Mouse (Mus musculus) stomach, embryonic 15.5 days (tissue): Measurements from ENCODE around the gene Rab4b. TPM values are rescaled to one million over a fixed set of nuclear protein-coding genes. Genes with fewer than 3 reads are reported as not detected.
A peak's percentile ranks its signal among the peaks of the same experiment; 100 is the strongest.

ENCODE experiments used
- ATAC-seq: fragments of 200-750 bp; cut with Nextera tagmentation; 2 replicates; pipeline ENCODE4 v1.8.0; 2017; ENCODE audit warnings: low read depth, moderate number of reproducible peaks, moderate TSS enrichment; ENCODE audit not compliant: insufficient read depth, low FRiP score
- H3K27ac ChIP-seq: fragments of 300-500 bp; sonication (generic); 2 replicates; pipeline ENCODE4 v1.5.1; 2015; ENCODE audit warnings: mild to moderate bottlenecking, inconsistent platforms
- H3K27me3 ChIP-seq: fragments of 300-500 bp; sonication (generic); replicated peaks from 2 replicates; pipeline ENCODE4 v1.6.1; 2015; ENCODE audit warnings: inconsistent platforms
- H3K36me3 ChIP-seq: fragments of 300-500 bp; sonication (generic); 2 replicates; pipeline ENCODE4 v1.6.1; 2015; ENCODE audit warnings: inconsistent platforms
- H3K4me1 ChIP-seq: fragments of 300-500 bp; sonication (generic); 2 replicates; pipeline ENCODE4 v1.6.1; 2015; ENCODE audit warnings: inconsistent platforms
- H3K4me2 ChIP-seq: fragments of 300-500 bp; sonication (generic); 2 replicates; pipeline ENCODE4 v1.6.1; 2015; ENCODE audit warnings: mild to moderate bottlenecking, inconsistent platforms
- H3K4me3 ChIP-seq: fragments of 300-500 bp; sonication (generic); replicated peaks from 2 replicates; pipeline ENCODE4 v1.5.1; 2015; ENCODE audit warnings: inconsistent platforms
- H3K9ac ChIP-seq: fragments of 300-500 bp; sonication (generic); 2 replicates; pipeline ENCODE4 v1.6.1; 2015; ENCODE audit warnings: inconsistent platforms
- H3K9me3 ChIP-seq: fragments of 300-500 bp; sonication (generic); 2 replicates; pipeline ENCODE4 v1.6.1; 2016; ENCODE audit warnings: inconsistent platforms
- WGBS: fragments of 180-500 bp; shearing (Covaris S2); methylation state at CpG from one replicate; pipeline ENCODE4 v1.1.7; 2015; 5-methylcytosine and 5-hydroxymethylcytosine counted together
- polyA plus RNA-seq: library from polyadenylated mRNA; unstranded; fragments of >200 nt; fragmentation: Nextera tagmentation; extraction: Ambion mirVana; gene quantifications from 2 replicates; pipeline ENCODE4 v1.2.1, GENCODE M21; 2015

The Rab4b gene
- 63.5 and 65.3 TPM in 2 replicates for polyA plus RNA-seq

- under 1% methylated on average over 51 of the region's 53 CpGs for WGBS
- H3K36me3 ChIP-seq, result 0 out of 2 replicates have a peak, but pooled peaks cover 8% of the 10 kb centered on the region
- ATAC-seq, result peak; percentile 97
- H3K4me1 ChIP-seq, result peaks cover 11% of the 10 kb centered on the region; the same call in 1 of the 2 replicates
- peak within 1 kb of the TSS; percentile 98 for H3K27ac ChIP-seq
- peak within 1 kb of the TSS; percentile 41; the same call in 1 of the 2 replicates for H3K9ac ChIP-seq
- no peaks in the 10 kb centered on the region for H3K9me3 ChIP-seq
- H3K27me3 ChIP-seq, result no peaks in the 10 kb centered on the region
- peak within 1 kb of the TSS; percentile 64 for H3K4me2 ChIP-seq
- H3K4me3 ChIP-seq, result peak within 1 kb of the TSS; percentile 85
Measured at GRCm38 (mm10) chr7:27178324-27179216, at the start of gene Rab4b. TSS of gene Rab4b (minus strand) at chr7:27178896.

DNA sequence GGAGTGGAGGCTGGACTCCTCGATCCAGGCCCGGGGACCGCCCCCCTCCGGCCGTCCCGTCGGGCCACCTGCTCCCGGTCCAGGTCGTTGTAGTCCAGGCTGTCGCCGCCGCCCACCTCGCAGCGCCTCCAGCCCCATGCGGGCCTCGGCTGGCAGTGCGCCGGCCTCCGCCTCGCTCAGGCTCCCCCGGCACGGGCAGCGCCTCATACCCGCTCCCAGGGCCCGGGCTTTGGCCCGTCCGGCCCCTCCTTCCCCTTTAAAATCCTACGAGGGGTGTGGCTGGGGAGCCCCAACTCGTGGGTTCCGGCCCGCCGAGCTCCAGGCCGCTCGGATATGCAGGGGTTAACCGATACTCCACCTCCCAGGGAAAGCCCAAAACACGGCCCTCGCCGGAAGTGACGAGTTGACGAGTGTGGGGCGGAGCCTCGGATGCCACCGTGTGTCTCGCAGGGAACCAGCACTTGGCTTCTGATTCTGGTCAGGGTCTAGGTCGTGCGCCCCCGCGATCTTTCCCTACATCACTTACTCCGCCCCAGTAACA is 49.7 kb upstream of the Rab4b start, which contains the start of gene Itpkc:
Gene Itpkc, minus strand, starts transcription at position 381 of the 541 bp plus-strand sequence.
- Histone ChIP-seq H3K4me1 (peaks cover 55% of the 10 kb centered on the region), H3K9me3 (no peaks in the 10 kb centered on the region), H3K4me3 (peak within 1 kb of the TSS; percentile 90), H3K27me3 (no peaks in the 10 kb centered on the region), H3K27ac (peak within 1 kb of the TSS; percentile 91), H3K36me3 (no peaks in the 10 kb centered on the region), H3K4me2 (peak within 1 kb of the TSS; percentile 79), H3K9ac (peak within 1 kb of the TSS; percentile 94)
- ATAC-seq, result peak; percentile 77
- WGBS, result under 1% methylated on average over 49 of the region's 49 CpGs

DNA sequence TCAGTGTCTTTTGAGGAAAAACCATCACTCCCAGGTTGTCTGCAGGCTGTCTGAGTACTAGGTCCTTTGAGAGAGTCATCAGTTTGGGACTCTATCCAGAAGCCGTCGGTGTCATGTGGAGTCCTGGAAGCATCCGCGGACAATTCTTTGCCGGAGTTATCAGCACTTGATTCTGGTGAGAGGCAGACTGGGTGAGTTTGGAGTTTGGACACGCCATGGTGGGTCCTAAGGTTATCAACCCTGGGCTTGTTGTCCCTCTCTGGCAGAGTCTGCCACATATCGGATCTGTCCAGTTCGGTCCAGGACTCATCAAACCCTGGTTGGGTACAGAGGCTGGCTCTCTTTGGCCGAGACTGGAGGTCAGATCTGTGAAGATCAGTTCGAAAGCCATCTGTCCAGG is 49.0 kb upstream of the Rab4b start:
- Histone ChIP-seq H3K4me2 (peak overlapping the region; percentile 79), H3K9me3 (no peaks in the 10 kb centered on the region), H3K27me3 (no peaks in the 10 kb centered on the region), H3K4me1 (peaks cover 54% of the 10 kb centered on the region), H3K9ac (peak overlapping the region; percentile 94), H3K27ac (peak overlapping the region; percentile 91), H3K4me3 (peak overlapping the region; percentile 90), H3K36me3 (no peaks in the 10 kb centered on the region)
- ATAC-seq, result no peak
- under 1% methylated on average over 10 of the region's 10 CpGs for WGBS

DNA sequence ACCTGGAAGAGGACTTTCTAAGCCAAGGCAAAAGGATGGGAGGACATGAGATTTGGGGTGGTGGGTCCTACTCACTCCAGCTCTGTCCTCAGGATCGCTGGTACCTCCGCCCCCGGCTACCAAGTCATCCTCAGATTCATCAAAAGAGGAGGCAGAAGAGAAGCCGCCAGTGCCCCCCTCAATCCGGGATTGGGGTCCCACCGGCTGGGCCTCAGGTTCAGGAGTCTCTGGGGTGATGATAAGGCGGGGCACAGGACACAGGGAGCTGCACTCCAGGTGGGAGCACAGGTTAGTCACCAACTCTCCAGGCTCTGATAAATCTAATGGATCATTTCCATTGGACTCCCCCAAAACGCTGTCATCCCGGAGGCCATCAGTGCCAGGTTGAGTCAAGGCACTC is 48.6 kb upstream of the Rab4b start:
- Histone ChIP-seq H3K9me3 (no peaks in the 10 kb centered on the region), H3K9ac (peak overlapping the region; percentile 94; the same call in 1 of the 2 replicates), H3K4me3 (peak overlapping the region; percentile 90), H3K27ac (peak overlapping the region; percentile 91; the same call in 1 of the 2 replicates), H3K27me3 (no peaks in the 10 kb centered on the region), H3K4me1 (peaks cover 50% of the 10 kb centered on the region), H3K36me3 (no peaks in the 10 kb centered on the region), H3K4me2 (peak overlapping the region; percentile 79)
- WGBS, result 27% methylated on average over 9 of the region's 9 CpGs
- ATAC-seq, result no peak

- Histone ChIP-seq H3K27ac (peak overlapping the region; percentile 77), H3K9me3 (no peaks in the 10 kb centered on the region), H3K36me3 (0 out of 2 replicates have a peak, but pooled peaks cover under 1% of the 10 kb centered on the region), H3K4me2 (peak overlapping the region; percentile 79), H3K4me3 (peak overlapping the region; percentile 90), H3K9ac (no peak overlapping the region; the same call in 1 of the 2 replicates), H3K27me3 (no peaks in the 10 kb centered on the region), H3K4me1 (peaks cover 42% of the 10 kb centered on the region)
- WGBS, result 54% methylated on average over 11 of the region's 11 CpGs
- peak; percentile 27 for ATAC-seq
Measured at GRCm38 (mm10) chr7:27224877-27225575, 46.3 kb upstream of the Rab4b start.

- H3K27ac ChIP-seq, result no peak overlapping the region
- 61% methylated on average over 1 of the region's 1 CpGs for WGBS
Measured at GRCm38 (mm10) chr7:27222538-27222937, 43.8 kb upstream of the Rab4b start.

GRCm38 (mm10) chr7:27221939-27222338 is 43.2 kb upstream of the Rab4b start:
- H3K4me1 ChIP-seq, result peaks cover 28% of the 10 kb centered on the region
- H3K4me3 ChIP-seq, result no peak overlapping the region
- no peak overlapping the region for H3K9ac ChIP-seq
- 56% methylated on average over 6 of the region's 6 CpGs for WGBS
- H3K27ac ChIP-seq, result no peak overlapping the region
- peaks cover 12% of the 10 kb centered on the region; the same call in 1 of the 2 replicates for H3K36me3 ChIP-seq
- no peaks in the 10 kb centered on the region for H3K27me3 ChIP-seq
- no peak overlapping the region for H3K4me2 ChIP-seq
- H3K9me3 ChIP-seq, result no peaks in the 10 kb centered on the region
- no peak for ATAC-seq

More at GRCm38 (mm10) chr7:27222538-27222937, 43.8 kb upstream of the Rab4b start:
- H3K4me3 ChIP-seq, result no peak overlapping the region
- peaks cover 34% of the 10 kb centered on the region for H3K4me1 ChIP-seq
- H3K36me3 ChIP-seq, result peaks cover 12% of the 10 kb centered on the region; the same call in 1 of the 2 replicates
- no peaks in the 10 kb centered on the region for H3K9me3 ChIP-seq
- H3K27me3 ChIP-seq, result no peaks in the 10 kb centered on the region
- H3K9ac ChIP-seq, result no peak overlapping the region
- no peak overlapping the region for H3K4me2 ChIP-seq
- no peak; the same call in 1 of the 2 replicates for ATAC-seq

DNA sequence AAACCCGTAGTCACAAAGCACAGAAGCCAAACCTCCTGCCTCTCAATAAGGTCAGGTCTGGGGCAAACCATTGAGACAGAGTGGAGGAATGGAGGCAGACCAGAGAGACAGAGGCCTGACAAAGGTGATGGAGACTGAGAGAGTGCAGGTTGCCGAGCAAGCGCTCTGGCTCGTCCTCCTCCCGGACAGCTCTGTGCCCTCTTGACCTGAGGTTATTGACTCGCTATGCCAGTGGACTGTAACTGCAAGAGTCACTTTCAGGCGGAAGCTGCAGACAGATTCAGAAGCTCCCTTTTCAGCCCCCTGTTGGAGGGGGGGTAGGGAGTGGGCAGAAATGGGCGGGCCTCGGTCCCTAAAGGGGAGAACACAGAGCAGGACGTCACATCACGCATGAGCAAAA is 41.2 kb upstream of the Rab4b start:
- H3K4me1 ChIP-seq, result peaks cover 8% of the 10 kb centered on the region
- no peak for ATAC-seq
- H3K4me2 ChIP-seq, result no peak overlapping the region
- no peak overlapping the region for H3K4me3 ChIP-seq
- H3K36me3 ChIP-seq, result peaks cover 16% of the 10 kb centered on the region
- H3K27me3 ChIP-seq, result no peaks in the 10 kb centered on the region
- no peaks in the 10 kb centered on the region for H3K9me3 ChIP-seq
- no peak overlapping the region for H3K27ac ChIP-seq
- WGBS, result 75% methylated on average over 11 of the region's 11 CpGs
- no peak overlapping the region for H3K9ac ChIP-seq

GRCm38 (mm10) chr7:27218586-27218985 is 39.9 kb upstream of the Rab4b start:
- Histone ChIP-seq H3K4me1 (no peaks in the 10 kb centered on the region), H3K4me2 (no peak overlapping the region), H3K27me3 (no peaks in the 10 kb centered on the region), H3K4me3 (no peak overlapping the region), H3K9ac (no peak overlapping the region), H3K9me3 (no peaks in the 10 kb centered on the region), H3K36me3 (peaks cover 19% of the 10 kb centered on the region), H3K27ac (no peak overlapping the region)
- no peak for ATAC-seq
- 81% methylated on average over 7 of the region's 7 CpGs for WGBS

DNA sequence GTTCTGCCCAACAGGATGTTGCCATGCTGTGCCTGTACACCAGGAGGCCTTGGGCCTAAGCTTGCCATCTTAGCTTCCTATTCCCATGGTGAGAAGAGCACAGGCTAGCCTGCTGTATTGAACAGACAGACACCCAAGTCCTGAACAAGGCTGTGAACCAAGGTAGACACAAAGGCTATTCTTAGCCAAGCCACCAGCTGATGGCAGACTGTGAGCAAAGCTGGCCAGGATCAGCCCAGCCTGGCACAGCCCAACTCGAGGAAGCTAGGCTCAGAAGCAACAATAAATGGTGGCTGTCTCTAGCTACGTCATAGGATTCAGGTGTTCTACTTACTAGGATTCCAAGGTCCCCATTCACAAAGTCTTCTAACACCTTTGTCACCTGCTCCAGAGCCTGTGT is 33.9 kb upstream of the Rab4b start:
- no peak overlapping the region for H3K4me3 ChIP-seq
- no peak overlapping the region for H3K4me2 ChIP-seq
- H3K27ac ChIP-seq, result no peak overlapping the region
- H3K4me1 ChIP-seq, result no peaks in the 10 kb centered on the region
- no peaks in the 10 kb centered on the region for H3K9me3 ChIP-seq
- WGBS, result 83% methylated on average over 2 of the region's 2 CpGs
- H3K9ac ChIP-seq, result no peak overlapping the region
- H3K27me3 ChIP-seq, result no peaks in the 10 kb centered on the region
- no peak for ATAC-seq
- H3K36me3 ChIP-seq, result peaks cover 42% of the 10 kb centered on the region

DNA sequence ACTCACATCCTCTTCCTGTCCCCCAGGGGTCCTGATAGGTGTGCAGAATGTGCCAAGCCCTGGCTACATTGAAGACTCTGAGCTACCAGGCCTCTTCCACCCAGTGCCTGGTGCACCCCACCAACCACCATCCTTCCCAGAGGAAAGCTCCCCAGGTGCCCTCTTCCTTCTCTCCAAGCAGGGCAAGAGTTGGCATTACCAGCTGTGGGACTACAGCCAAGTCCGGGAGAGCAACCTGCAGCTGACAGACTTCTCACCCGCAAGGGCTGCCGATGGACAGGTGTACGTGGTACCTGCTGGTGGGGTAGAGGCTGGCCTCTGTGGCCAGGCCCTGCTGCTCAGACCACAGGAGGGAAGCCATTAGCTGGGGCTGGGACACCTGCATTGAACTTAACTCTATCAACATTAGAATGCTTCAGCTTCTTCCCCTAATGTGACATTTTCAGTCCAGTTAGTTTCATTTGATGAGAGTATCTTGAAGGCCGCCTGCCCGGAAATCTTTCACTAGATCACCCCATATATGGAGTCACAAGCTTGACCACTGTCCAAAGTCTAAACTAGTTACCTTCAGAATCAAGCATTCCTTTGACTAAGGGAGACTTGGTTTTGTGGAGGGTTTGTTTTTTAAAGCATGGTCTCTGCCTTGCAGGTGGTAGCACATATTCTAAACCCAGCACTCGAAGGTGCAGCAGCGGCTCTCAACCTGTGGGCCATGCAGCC is 25.2 kb upstream of the Rab4b start:
- H3K36me3 ChIP-seq, result peaks cover 22% of the 10 kb centered on the region; the same call in 1 of the 2 replicates
- 94% methylated on average over 8 of the region's 8 CpGs for WGBS
- ATAC-seq, result no peak; the same call in 1 of the 2 replicates

More for the DNA sequence above, 25.2 kb upstream of the Rab4b start:
- Histone ChIP-seq H3K9ac (no peak overlapping the region), H3K4me3 (no peak overlapping the region), H3K27ac (no peak overlapping the region), H3K4me1 (no peaks in the 10 kb centered on the region), H3K4me2 (no peak overlapping the region), H3K27me3 (no peaks in the 10 kb centered on the region), H3K9me3 (no peaks in the 10 kb centered on the region)
